Mouse (Mus musculus): ENCODE measurements around the gene Adamts14.

The Adamts14 gene

DNA sequence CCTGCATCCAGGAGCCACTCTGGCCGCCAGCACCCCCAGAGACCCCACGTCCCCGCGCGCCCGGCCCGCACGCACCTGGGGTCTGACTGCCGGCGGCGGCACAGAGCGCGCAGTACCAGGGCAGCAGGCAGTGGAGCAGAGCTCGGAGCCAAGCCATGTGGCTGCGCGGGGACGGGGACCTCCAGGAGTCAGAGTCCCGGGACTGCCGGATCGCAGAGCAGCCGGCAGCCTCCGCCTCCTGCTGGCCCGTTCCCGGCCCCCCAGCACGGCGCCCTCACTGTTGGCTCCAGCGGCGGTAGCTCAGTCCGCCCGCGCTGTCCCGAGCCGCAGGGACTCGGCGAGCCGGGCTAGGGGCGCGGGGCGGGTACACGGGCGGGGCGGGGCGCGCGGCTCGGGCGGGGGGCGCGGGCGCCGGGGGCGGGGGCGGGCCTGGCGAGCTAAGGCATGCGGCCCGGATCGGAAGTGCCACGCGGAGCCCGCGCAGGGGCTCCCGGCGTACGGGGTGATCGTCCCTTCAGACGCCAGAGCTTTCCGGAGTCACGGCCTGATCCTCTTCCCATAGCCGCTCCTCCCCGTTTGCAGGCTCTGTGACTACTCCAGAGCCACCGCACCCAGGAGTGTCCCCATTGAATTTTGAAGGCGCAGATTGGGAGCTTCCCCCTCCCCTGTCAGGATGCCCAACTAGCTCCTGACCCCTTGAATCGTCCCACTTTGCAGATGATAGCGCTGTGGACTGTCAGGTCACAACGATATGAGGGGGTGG is at the start of gene Adamts14:
Gene Adamts14, minus strand, starts transcription at position 358 of the 763 bp plus-strand sequence.
- in situ Hi-C loops (cut with MboI, MseI), result no loop called here

DNA sequence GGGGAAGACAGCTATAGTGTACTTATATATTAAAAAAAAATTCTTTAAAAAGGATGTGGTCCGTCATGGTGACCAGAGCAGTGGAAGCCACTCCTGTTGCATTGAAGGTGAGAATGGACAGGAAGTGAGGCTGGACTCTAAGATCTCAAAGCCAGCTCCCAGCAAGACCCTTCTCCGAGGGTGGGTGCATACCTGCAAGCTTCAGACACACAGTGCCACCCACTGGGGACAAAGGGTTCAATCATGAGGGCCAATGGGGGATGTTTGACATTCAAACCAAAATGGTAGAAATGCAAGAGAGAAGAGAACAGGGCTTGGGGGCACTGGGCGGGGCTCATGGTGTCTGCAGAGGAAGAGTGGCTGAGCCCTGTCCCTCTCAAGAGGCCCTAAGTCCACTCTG is 45.3 kb upstream of the Adamts14 start:
- in situ Hi-C loops (cut with MboI, MseI), result no loop called here

GRCm38 (mm10) chr10:61315324-61315880 is 42.2 kb upstream of the Adamts14 start:
- in situ Hi-C loops (cut with MboI, MseI), result no loop called here

GRCm38 (mm10) chr10:61313750-61314149 is 40.5 kb upstream of the Adamts14 start:
- in situ Hi-C loops (cut with MboI, MseI), result no loop called here

GRCm38 (mm10) chr10:61312754-61313153 is 39.5 kb upstream of the Adamts14 start:
- in situ Hi-C loops (cut with MboI, MseI), result no loop called here

DNA sequence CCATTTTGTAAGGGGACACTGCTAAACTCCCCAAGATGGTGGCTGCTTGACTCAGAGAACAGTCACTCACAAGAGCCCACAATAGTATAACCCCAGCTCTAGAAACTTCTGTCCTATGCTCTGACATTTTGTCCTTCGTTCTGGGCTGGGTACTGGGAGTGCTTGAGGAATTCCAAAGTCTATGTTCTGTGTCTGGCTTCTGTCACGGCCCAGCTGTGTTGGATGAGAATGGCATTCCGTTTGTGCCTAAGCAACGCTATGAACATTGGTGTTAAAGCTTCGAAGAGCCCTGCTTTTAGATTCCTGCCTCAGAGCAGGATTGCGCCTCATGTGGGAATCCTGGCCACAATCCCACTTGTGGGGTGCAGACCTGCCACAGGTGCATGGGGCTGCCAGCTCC is 38.9 kb upstream of the Adamts14 start:
- in situ Hi-C loops (cut with MboI, MseI), result no loop called here

GRCm38 (mm10) chr10:61308706-61309320 is 35.6 kb upstream of the Adamts14 start:
- in situ Hi-C loops (cut with MboI, MseI), result loop anchor here (5.0 kb wide), 1 partner anchor 57 kb away; no protein-coding TSS in a partner anchor

DNA sequence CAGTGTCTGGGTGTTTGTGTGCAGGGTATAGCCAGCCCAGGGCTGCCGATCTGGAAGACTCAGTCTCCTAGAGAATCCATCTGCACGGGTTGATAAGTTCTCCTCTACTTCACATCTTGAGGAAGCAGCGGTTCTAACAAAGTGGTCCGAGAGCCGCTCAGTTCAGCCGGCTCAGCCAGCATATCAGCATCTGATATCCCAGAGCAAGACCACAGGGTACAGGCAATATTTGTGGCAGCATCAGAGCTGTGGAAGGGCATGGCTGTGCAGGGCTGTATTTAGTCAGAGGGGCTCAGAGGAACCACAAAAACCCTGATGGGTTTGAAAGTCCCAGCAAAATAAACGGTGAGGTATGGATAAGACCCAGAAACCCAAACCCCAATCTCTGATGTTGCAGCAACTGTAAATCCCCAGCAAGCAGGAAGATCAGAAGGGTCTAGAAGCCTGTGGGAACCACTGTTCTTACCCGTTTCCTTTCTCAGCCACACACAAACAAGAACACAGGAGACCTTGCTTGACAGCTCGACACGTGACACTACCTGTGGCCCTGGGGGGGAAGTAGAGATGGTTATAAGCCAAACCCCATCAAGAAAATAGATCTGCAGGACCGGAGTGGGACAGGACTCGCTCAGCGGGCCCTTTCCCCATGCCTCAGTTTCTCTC is 32.8 kb upstream of the Adamts14 start:
- in situ Hi-C loops (cut with MboI, MseI), result loop anchor here (5.0 kb wide), 1 partner anchor 54 kb away; no protein-coding TSS in a partner anchor

DNA sequence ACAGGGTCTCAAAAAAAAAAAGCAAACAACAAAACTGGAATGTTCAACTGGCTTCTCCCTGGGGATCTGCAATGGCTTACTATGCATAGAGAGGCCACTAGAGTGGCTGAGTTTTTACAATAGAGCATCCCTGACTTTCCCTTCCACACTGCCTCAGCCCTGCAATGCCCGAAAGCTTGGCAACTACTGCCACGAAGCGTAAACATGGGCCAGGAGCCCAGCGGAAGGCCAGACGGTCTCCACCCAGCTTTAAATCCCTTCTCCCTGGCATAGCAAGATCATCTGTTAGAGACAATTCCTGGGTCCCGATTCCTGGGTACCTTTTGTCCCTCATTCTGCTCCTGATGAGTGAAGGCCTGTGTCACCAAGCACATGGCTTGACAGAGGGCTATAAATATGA is 30.8 kb upstream of the Adamts14 start:
- in situ Hi-C loops (cut with MboI, MseI), result no loop called here

- in situ Hi-C loops (cut with MboI, MseI), result no loop called here
These were observed 27.8 kb upstream of the Adamts14 start for GRCm38 (mm10) chr10:61300996-61301395.

- in situ Hi-C loops (cut with MboI, MseI), result no loop called here
These were observed 24.2 kb upstream of the Adamts14 start, which contains the start of gene Prf1 for GRCm38 (mm10) chr10:61297477-61297876. TSS of gene Prf1 (plus strand) at chr10:61297833.

- in situ Hi-C loops (cut with MboI, MseI), result no loop called here
These were observed 23.6 kb upstream of the Adamts14 start for GRCm38 (mm10) chr10:61296713-61297445.

GRCm38 (mm10) chr10:61294242-61294641 is 21.0 kb upstream of the Adamts14 start:
- in situ Hi-C loops (cut with MboI, MseI), result no loop called here

DNA sequence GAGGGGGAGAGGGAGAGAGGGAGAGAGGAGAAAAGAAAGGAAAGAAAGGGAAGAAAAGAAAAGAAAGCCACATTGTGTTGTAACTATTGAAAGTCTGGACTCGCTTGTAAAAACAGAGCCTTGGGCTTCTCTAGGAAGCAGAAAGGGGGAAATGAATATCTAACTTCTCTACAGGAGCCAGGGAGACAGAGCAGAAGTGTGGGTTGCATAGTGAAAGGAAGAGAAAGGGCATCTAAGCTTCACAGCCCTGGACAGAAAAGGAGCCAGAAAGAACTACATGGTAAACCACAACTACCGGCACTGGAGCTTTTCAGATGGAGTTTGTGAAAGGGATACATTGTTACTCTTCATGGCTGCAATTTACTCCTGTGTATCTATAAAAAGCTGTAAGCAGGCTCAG is 17.2 kb upstream of the Adamts14 start:
- in situ Hi-C loops (cut with MboI, MseI), result no loop called here

DNA sequence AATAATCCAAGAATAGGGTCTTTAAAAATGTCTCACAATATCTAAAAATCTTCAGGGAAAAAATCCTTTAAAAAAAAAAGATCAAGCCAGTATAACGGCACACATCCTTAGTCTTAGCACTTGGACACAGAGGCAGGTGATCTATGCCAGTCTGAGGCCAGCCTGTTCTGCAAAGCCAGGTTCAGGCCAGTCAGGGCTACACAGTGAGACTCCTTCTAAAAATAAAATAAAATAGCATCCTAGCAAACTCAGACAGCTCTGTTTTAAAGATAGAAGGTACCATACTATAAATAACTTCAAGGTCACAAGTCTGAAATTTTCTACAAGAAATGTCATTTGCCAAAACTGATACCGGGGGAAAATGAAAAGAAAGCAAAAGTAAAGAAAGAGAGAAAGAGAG is 16.8 kb upstream of the Adamts14 start:
- in situ Hi-C loops (cut with MboI, MseI), result no loop called here

DNA sequence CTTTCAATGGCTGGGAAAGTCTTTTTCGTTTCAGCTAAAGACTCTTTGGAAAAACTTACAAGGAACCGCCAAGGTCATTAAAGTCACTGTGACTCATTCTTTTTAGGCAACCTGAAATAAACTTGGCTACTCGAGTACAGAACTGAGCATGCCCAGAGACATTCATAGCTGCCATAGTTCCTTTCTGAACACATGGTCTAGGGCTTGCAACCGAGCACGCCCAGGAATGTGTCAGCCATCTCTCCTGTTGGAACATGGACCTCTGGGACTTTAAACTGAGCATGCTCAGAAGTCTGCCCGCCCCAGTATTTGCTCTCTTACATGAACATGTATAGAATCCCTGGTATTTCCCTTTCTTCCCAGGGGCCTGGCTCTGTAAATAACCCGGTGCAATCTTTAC is 13.0 kb upstream of the Adamts14 start:
- in situ Hi-C loops (cut with MboI, MseI), result no loop called here

DNA sequence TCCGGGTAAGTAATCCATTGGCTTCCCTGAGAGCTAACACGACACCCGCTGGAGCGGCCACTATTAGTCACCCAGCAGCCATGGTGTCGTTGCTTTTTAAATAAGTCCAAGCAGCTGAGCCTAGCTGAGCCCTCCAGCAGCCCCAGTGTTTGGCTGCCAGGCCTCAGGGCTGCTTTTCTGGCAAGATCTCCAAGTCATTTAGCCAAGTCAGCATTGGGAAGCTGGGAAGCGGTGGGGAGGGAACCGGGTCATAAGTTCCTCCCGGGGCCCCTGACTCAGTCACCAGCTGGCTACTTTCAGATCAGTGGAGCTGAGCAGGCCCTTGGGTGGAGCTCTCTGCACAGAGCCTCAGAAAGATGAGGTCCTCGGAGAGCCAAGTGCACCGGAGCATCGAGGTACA is 12.0 kb upstream of the Adamts14 start:
- in situ Hi-C loops (cut with MboI, MseI), result no loop called here

DNA sequence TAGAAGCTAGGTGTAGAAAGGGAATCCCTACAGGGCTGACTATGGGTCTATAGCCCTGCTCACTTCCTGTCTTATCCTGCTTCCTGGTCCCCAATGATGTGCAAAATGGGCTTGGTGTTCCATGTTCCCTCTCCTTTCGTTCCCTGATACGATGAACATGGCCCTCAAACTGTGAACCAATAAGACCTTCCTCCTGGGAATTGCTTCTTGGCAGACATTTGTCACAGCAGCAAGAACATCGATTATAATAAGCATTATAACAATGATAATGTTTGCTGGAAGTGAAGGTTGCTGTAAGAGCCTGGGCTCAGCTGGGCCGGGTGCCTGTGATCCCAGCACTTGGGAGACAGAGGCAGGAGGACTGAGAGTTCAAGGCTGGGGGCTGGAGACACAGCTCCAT is 11.1 kb upstream of the Adamts14 start:
- in situ Hi-C loops (cut with MboI, MseI), result no loop called here

DNA sequence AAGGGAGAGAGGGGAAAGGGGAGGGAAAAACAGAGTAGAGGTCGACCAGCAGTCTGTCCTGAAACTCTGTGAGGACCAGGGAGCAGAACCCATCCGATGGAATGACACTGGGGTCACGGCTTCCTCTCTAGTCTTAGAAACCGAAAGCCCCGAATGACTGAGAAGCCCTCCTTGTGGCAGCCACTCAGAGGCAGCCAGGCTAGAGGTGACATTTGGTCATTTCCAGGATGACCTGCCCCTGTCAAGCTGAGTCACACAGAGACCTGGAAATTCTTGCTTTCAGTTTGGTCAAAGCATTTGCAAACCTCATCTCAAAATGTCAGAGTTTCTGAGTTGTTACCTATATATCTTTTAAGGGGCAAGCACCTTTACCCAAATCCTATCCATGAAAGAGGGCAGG is 7.9 kb upstream of the Adamts14 start:
- in situ Hi-C loops (cut with MboI, MseI), result no loop called here

DNA sequence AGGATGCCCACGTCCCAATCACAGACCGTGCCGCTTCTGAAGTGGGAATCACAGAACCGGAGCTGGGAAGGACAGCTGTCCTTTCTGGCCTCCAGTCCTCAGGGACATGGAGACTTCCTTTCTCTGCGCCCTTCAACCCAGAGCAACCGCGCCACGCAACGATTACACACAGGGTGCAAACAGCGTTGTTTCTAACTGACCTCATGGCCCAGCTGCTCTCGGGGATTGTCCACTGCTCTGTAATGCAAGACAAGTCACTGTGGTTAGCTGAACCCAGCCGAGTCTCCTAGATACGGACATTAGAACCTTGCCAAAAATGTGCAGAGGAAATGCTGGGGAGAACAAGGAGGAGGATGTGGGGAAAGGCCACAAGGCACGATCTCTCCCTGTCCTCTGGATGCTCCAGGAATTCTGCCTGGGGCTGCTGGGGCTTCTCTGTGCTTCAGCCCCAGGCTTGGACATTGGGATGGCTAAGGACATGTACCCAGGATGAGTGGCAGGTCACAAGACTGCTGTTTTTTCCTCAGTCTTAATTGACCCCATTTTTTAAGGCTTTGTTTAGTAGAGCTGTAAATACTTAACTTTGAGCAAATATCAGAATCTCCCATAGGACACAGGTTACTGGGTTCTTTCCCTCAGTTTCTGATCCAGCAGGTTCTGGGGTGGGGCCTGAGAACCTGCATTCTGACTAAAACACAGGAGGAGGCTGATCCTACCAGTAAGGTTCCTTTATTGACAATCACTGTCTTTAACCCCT is 4.9 kb upstream of the Adamts14 start:
- in situ Hi-C loops (cut with MboI, MseI), result no loop called here

DNA sequence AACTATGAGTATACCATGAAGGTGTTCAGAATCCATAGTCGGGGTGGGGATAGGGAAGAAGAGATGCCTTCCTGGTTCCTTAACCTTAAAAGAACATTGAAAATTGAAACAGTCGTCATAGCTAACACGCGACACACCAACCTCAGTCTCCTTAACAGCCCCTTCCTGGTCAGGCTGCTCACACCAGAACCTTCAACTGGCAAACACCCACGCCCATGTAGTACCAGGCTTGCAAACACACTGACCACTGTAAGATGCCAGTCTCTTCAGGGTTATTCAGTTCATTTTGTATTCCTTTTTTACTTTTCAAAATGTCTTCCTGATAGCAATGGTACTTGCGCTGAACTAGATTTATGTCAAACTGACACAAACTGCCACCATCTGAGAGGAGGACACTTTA is 3.8 kb upstream of the Adamts14 start:
- in situ Hi-C loops (cut with MboI, MseI), result no loop called here
